Mouse (Mus musculus) mouse embryonic stem cell (cell line): Measurements from ENCODE around the gene Olfr1222.
"Not testable (repeated sequence)": the region's sequence is repeated elsewhere in the genome, so short reads cannot be mapped to it uniquely, and the experiment has no call there.

Experiments
- in situ Hi-C, 2 experiments: fragments of 300-500 bp; cut with MboI; formaldehyde crosslinking; loops; 1 replicate in 1 of 2; 3 replicates in 1 of 2; pipeline ENCODE4 v1.14.3; 2019 to 2020; ENCODE audit warnings: low sequenced_read_pairs in 2 of 2, low pct_unique_long_range_greater_than_20kb in 1 of 2, mixed read lengths in 1 of 2; ENCODE audit not compliant: unreplicated experiment in 1 of 2

Olfr1222 gene

GRCm38 (mm10) chr2:89132954-89133353 is at the start of gene Olfr1222:
TSS of gene Olfr1222 (minus strand) at chr2:89133054.
- in situ Hi-C loops: no loop called here

- in situ Hi-C loops: no loop called here
Measured at GRCm38 (mm10) chr2:89174569-89174968, 41.7 kb upstream of the Olfr1222 start, which contains the start of gene Olfr1225. TSS of gene Olfr1225 (minus strand) at chr2:89174669.

GRCm38 (mm10) chr2:89164711-89165110 is 31.9 kb upstream of the Olfr1222 start:
- in situ Hi-C loops: not testable (repeated sequence)

GRCm38 (mm10) chr2:89163991-89164390 is 31.1 kb upstream of the Olfr1222 start, which contains the start of gene Olfr1224-ps1:
TSS of gene Olfr1224-ps1 (minus strand) at chr2:89164091.
- in situ Hi-C loops: not testable (repeated sequence)

- in situ Hi-C loops: no loop called here
Measured at GRCm38 (mm10) chr2:89151460-89151859, 18.6 kb upstream of the Olfr1222 start, which contains the start of gene Olfr1223. TSS of gene Olfr1223 (minus strand) at chr2:89151560.

GRCm38 (mm10) chr2:89117183-89117582 is 15.7 kb downstream of the Olfr1222 start, which contains the start of gene Olfr1221:
TSS of gene Olfr1221 (minus strand) at chr2:89117283.
- in situ Hi-C loops: no loop called here

GRCm38 (mm10) chr2:89106735-89107134 is 26.1 kb downstream of the Olfr1222 start, which contains the start of gene Olfr1220:
TSS of gene Olfr1220 (minus strand) at chr2:89106835.
- in situ Hi-C loops: no loop called here

GRCm38 (mm10) chr2:89105651-89106050 is 27.2 kb downstream of the Olfr1222 start:
- in situ Hi-C loops: no loop called here

- in situ Hi-C loops: no loop called here
Measured at GRCm38 (mm10) chr2:89093848-89094247, 39.0 kb downstream of the Olfr1222 start.

- in situ Hi-C loops: no loop called here
Measured at GRCm38 (mm10) chr2:89083413-89083812, 49.4 kb downstream of the Olfr1222 start, which contains the start of gene Olfr1219. TSS of gene Olfr1219 (minus strand) at chr2:89083513.

GRCm38 (mm10) chr2:89081487-89081886 is 51.4 kb downstream of the Olfr1222 start:
- in situ Hi-C loops: no loop called here
